Mouse (Mus musculus) limb, embryonic 14.5 days (tissue): ENCODE measurements around the gene 4931406P16Rik. TPM values are rescaled to one million over a fixed set of nuclear protein-coding genes. Genes with fewer than 3 reads are reported as not detected.
"Not testable (repeated sequence)": the region's sequence is repeated elsewhere in the genome, so short reads cannot be mapped to it uniquely, and the experiment has no call there.

Source experiments
- ATAC-seq: fragments of 200-750 bp; cut with Nextera tagmentation; 2 replicates; pipeline ENCODE4 v1.8.0; 2017; ENCODE audit warnings: low read depth, moderate number of reproducible peaks, moderate TSS enrichment; ENCODE audit not compliant: low FRiP score
- DNase-seq: peaks from one replicate; pipeline ENCODE4 v3.0.0-alpha.2; 2015; ENCODE audit warnings: low spot score
- H3K27ac ChIP-seq: fragments of 300-500 bp; sonication (generic); replicated peaks from 2 replicates; pipeline ENCODE4 v1.5.1; 2014; ENCODE audit warnings: low read depth, mild to moderate bottlenecking, low read length, moderate library complexity, mixed read lengths
- H3K27me3 ChIP-seq: fragments of 300-500 bp; sonication (generic); 2 replicates; pipeline ENCODE4 v1.6.1; 2014; ENCODE audit warnings: low read length, mixed read lengths; ENCODE audit not compliant: control insufficient read depth, insufficient read depth
- H3K36me3 ChIP-seq: fragments of 300-500 bp; sonication (generic); 2 replicates; pipeline ENCODE4 v1.6.1; 2014; ENCODE audit warnings: mild to moderate bottlenecking, low read length, moderate library complexity, mixed read lengths; ENCODE audit not compliant: control insufficient read depth, insufficient read depth
- H3K4me1 ChIP-seq: fragments of 300-500 bp; sonication (generic); 2 replicates; pipeline ENCODE4 v1.6.1; 2014; ENCODE audit warnings: antibody characterized with exemption, low read length, mixed read lengths; ENCODE audit not compliant: control insufficient read depth, insufficient read depth
- H3K4me2 ChIP-seq: fragments of 300-500 bp; sonication (generic); replicated peaks from 2 replicates; pipeline ENCODE4 v1.6.1; 2014; ENCODE audit warnings: low read depth, mild to moderate bottlenecking, low read length, moderate library complexity; ENCODE audit not compliant: severe bottlenecking
- H3K4me3 ChIP-seq: fragments of 300-500 bp; sonication (generic); replicated peaks from 2 replicates; pipeline ENCODE4 v1.5.1; 2014; ENCODE audit warnings: low read length
- H3K9ac ChIP-seq: fragments of 300-500 bp; sonication (generic); 2 replicates; pipeline ENCODE4 v1.6.1; 2014; ENCODE audit warnings: mild to moderate bottlenecking, low read depth, low read length, moderate library complexity; ENCODE audit not compliant: severe bottlenecking
- H3K9me3 ChIP-seq: fragments of 300-500 bp; sonication (generic); 2 replicates; pipeline ENCODE4 v1.6.1; 2016; ENCODE audit warnings: low read length; ENCODE audit not compliant: control insufficient read depth
- POLR2A ChIP-seq: fragments of 200-500 bp; IDR thresholded peaks from 2 replicates; pipeline ENCODE4 v1.8.0; 2012; ENCODE audit warnings: inconsistent platforms, mild to moderate bottlenecking, moderate library complexity, borderline replicate concordance; ENCODE audit not compliant: insufficient read depth, insufficient read length; ENCODE audit errors: extremely low read depth
- WGBS: fragments of 180-500 bp; shearing (Covaris S2); extraction: QIAGEN DNeasy Blood & Tissue Kit; methylation state at CpG from one replicate; pipeline ENCODE4 v1.1.7; 2014; 5-methylcytosine and 5-hydroxymethylcytosine counted together
- polyA plus RNA-seq, 2 experiments: library from polyadenylated mRNA; depleted of rRNA in 1 of 2; stranded (reverse) in 1 of 2; unstranded in 1 of 2; fragments of >200 nt; fragmentation: Nextera tagmentation in 1 of 2; extraction: Ambion mirVana in 1 of 2; gene quantifications; 2 replicates each; pipeline versions ENCODE4 v1.2.1 to v1.2.3; 2012 to 2014

The 4931406P16Rik gene
- polyA plus RNA-seq, 2 experiments, result 31.6 to 34.3 TPM

GRCm38 (mm10) chr7:34338445-34339163, 25.3 kb upstream of the 4931406P16Rik start:
- peak; percentile 28 for ATAC-seq
- DNase-seq, result no peak
- 44% methylated on average over 9 of the region's 9 CpGs for WGBS

GRCm38 (mm10) chr7:34337268-34337667, 23.9 kb upstream of the 4931406P16Rik start:
- WGBS, result 91% methylated on average over 2 of the region's 2 CpGs

More at GRCm38 (mm10) chr7:34338445-34339163, 25.3 kb upstream of the 4931406P16Rik start:
- Histone ChIP-seq H3K4me2 (no peak overlapping the region), H3K4me1 (0 out of 2 replicates have a peak, but pooled peaks cover 4% of the 10 kb centered on the region), H3K9ac (no peak overlapping the region), H3K4me3 (no peak overlapping the region), H3K9me3 (no peaks in the 10 kb centered on the region), H3K27ac (peak overlapping the region; percentile 46; the same call in 1 of the 2 replicates), H3K36me3 (peaks cover 36% of the 10 kb centered on the region), H3K27me3 (no peaks in the 10 kb centered on the region)
- TF ChIP-seq POLR2A, result no peak

GRCm38 (mm10) chr7:34336545-34336944, 23.2 kb upstream of the 4931406P16Rik start:
- not testable (repeated sequence) for H3K9ac ChIP-seq, H3K27me3 ChIP-seq, DNase-seq, H3K9me3 ChIP-seq, ATAC-seq, H3K27ac ChIP-seq, H3K4me3 ChIP-seq, H3K4me2 ChIP-seq, H3K4me1 ChIP-seq
- H3K36me3 ChIP-seq, result peaks cover 19% of the 10 kb centered on the region
- 95% methylated on average over 1 of the region's 1 CpGs for WGBS

More at GRCm38 (mm10) chr7:34337268-34337667, 23.9 kb upstream of the 4931406P16Rik start:
- H3K4me3 ChIP-seq, result no peak overlapping the region
- H3K27ac ChIP-seq, result no peak overlapping the region
- no peak overlapping the region for H3K9ac ChIP-seq
- H3K36me3 ChIP-seq, result peaks cover 25% of the 10 kb centered on the region
- no peaks in the 10 kb centered on the region for H3K27me3 ChIP-seq
- no peak for TF ChIP-seq POLR2A
- H3K4me2 ChIP-seq, result no peak overlapping the region
- no peaks in the 10 kb centered on the region for H3K9me3 ChIP-seq
- 0 out of 2 replicates have a peak, but pooled peaks cover 4% of the 10 kb centered on the region for H3K4me1 ChIP-seq
- no peak for DNase-seq
- no peak for ATAC-seq

- no peaks in the 10 kb centered on the region for H3K9me3 ChIP-seq
- no peak overlapping the region for H3K27ac ChIP-seq
- 48% methylated on average over 3 of the region's 3 CpGs for WGBS
- no peak overlapping the region for H3K4me3 ChIP-seq
- H3K36me3 ChIP-seq, result no peaks in the 10 kb centered on the region
- H3K4me1 ChIP-seq, result no peaks in the 10 kb centered on the region
- DNase-seq (peak; percentile 28), ATAC-seq (no peak)
- no peak overlapping the region for H3K4me2 ChIP-seq
- no peaks in the 10 kb centered on the region for H3K27me3 ChIP-seq
- no peak overlapping the region for H3K9ac ChIP-seq
- TF ChIP-seq POLR2A, result no peak
These were observed 14.1 kb upstream of the 4931406P16Rik start for GRCm38 (mm10) chr7:34327493-34327892.

- TF ChIP-seq POLR2A, result no peak
- H3K9ac ChIP-seq, result no peak overlapping the region
- H3K4me3 ChIP-seq, result no peak overlapping the region
- DNase-seq (no peak), ATAC-seq (no peak)
- H3K27me3 ChIP-seq, result no peaks in the 10 kb centered on the region
- H3K4me1 ChIP-seq, result no peaks in the 10 kb centered on the region
- H3K27ac ChIP-seq, result no peak overlapping the region
- WGBS, result 90% methylated on average over 1 of the region's 1 CpGs
- H3K9me3 ChIP-seq, result no peaks in the 10 kb centered on the region
- H3K4me2 ChIP-seq, result no peak overlapping the region
- no peaks in the 10 kb centered on the region for H3K36me3 ChIP-seq
These were observed 11.5 kb upstream of the 4931406P16Rik start for GRCm38 (mm10) chr7:34324857-34325256.
